Mouse (Mus musculus): ENCODE data around the gene Prkcq.

DNA sequence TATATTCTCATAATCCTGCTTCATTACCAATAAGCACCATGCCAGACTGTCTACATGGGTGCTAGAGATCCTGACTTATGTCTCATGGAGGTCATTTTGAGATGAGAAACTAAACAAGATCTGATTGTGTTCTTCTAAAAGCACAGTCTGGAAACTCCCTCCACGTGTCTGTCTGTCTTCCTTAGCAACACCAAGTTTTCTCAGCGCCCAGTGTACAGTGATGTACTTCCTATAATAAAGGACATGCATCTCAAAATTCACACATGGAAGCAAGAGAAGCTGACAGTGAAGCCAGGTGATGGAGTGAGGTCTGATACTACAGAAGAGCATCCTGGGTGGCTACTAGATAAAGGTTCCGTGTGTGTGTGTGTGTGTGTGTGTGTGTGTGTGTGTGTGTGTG is 11.2 kb upstream of the Prkcq start:
- TF ChIP-seq POLR2A (IDR thresholded peaks at IDR 0.05; ENCODE audit: control insufficient read depth, extremely low read depth, insufficient read depth, low read length, poor library complexity) (no peak), CTCF (IDR thresholded peaks at IDR 0.05; ENCODE audit: borderline replicate concordance, control insufficient read depth, extremely low read depth, insufficient read depth, low read length, poor library complexity) (no peak)

Measured in thymus, adult 2 months (tissue).